ENCODE assay signal across 9 mouse cellular contexts in genomic region chr7:127117948-127118347, GRCm38 (mm10). TPM values are rescaled to one million over a fixed set of nuclear protein-coding genes. Genes with fewer than 3 reads are reported as not detected.
DNase-seq lines count a peak whose midpoint lies in the region; ATAC-seq and TF ChIP-seq lines count a peak whose summit lies in the region.
"Had no signal": no experiment of that assay in that cellular context is flagged by ENCODE, and none has a peak within 500 bp of the region (broad histone marks: within the 10 kb centered on the region; RNA-seq: fewer than 3 reads in every experiment).

No protein-coding gene starts in this region.

- H3K4me3 ChIP-seq in ES-E14 (ENCODE audit: insufficient read depth in 1 of 2, low read depth in 1 of 2, low read length in 2 of 2, poor library complexity in 1 of 2, severe bottlenecking in 1 of 2): no peak overlapping the region
- H3K4me3 ChIP-seq: neural tube, embryonic 12.5 days had no signal

- H3K27ac ChIP-seq in ES-E14 (ENCODE audit: insufficient read depth, low read depth, low read length, poor library complexity, severe bottlenecking): no peak overlapping the region
- H3K27ac ChIP-seq: neural tube, embryonic 12.5 days had no signal

- intact Hi-C loops in heart, postnatal 25 days (cut with DNase I): no loop called here

- in situ Hi-C loops in ES-E14 (cut with MboI; ENCODE audit: low sequenced_read_pairs in 2 of 2, unreplicated experiment in 2 of 2): no loop called here

- H3K4me1 ChIP-seq in ES-E14 (ENCODE audit: control insufficient read depth in 2 of 2, insufficient read depth in 2 of 2, low read length in 2 of 2, poor library complexity in 1 of 2): peaks cover 11 to 33% of the 10 kb centered on the region in 2 experiments

- WGBS in large intestine, adult 2 months: 8% methylated on average over 5 of the region's 5 CpGs

- no peaks in the 10 kb centered on the region for H3K9me3 ChIP-seq in ES-E14 (ENCODE audit: control insufficient read depth, insufficient read depth, low read depth, low read length)
- H3K9me3 ChIP-seq: neural tube, embryonic 12.5 days had no signal

- H3K36me3 ChIP-seq in ES-E14 (ENCODE audit: control insufficient read depth, insufficient read depth, low read length, poor library complexity, severe bottlenecking): no peaks in the 10 kb centered on the region
- H3K36me3 ChIP-seq: neural tube, embryonic 12.5 days had no signal

- peak overlapping the region; percentile 35; the same call in 1 of the 2 replicates for H3K9ac ChIP-seq in ES-E14 (ENCODE audit: insufficient read depth, low read depth, low read length, poor library complexity, severe bottlenecking)
- H3K9ac ChIP-seq: neural tube, embryonic 12.5 days had no signal

- DNase-seq in heart, adult 9 months (ENCODE audit: low spot score in 2 of 2): peak; percentile 23 to 29
- no peak for DNase-seq in heart, postnatal 25 days (ENCODE audit: low spot score)
- DNase-seq in ES-E14 (ENCODE audit: low read depth, low spot score): no peak
- peak; percentile 39 for DNase-seq in embryo, embryonic 9.5 days (ENCODE audit: extremely low spot score)
- peak; percentile 76 for DNase-seq in large intestine, adult 2 months (ENCODE audit: low read depth, low spot score)
- DNase-seq in spleen, postnatal 14 days (ENCODE audit: low spot score in 2 of 2): no peak
- DNase-seq in testis, postnatal 14 days (ENCODE audit: low spot score): no peak

- no peak for ATAC-seq in monocyte, adult 5-6 weeks (replicated peaks; ENCODE audit: insufficient number of reproducible peaks, low FRiP score, low TSS enrichment, poor library complexity, severe bottlenecking)

TF ChIP-seq in ES-E14, 5 proteins besides CTCF, POLR2A, EP300 and RAD21:
- TF ChIP-seq ZC3H11A (IDR thresholded peaks at IDR 0.05; ENCODE audit: borderline replicate concordance, low read depth, low read length) (no peak), CHD2 (IDR thresholded peaks at IDR 0.05; ENCODE audit: low read depth, low read length) (no peak), ZNF384 (IDR thresholded peaks at IDR 0.05; ENCODE audit: low read depth, low read length) (no peak), MAFK (IDR thresholded peaks at IDR 0.05; ENCODE audit: insufficient read depth, low read depth, low read length) (no peak)

RNA-seq across cellular contexts. Expression of gene Qprt, which starts 4.1 kb away (rescaled TPM):
- total RNA-seq in heart, postnatal 25 days (2021): not detected
- 5.6 and 7.1 TPM in 2 replicates for total RNA-seq in ES-E14 (2012; rRNA removed)
- polyA plus RNA-seq in large intestine, adult 2 months (2012; rRNA removed): 1.5 TPM in 2 replicates
- 5.1 to 16.1 TPM (median 9.1 TPM) in 3 replicates for total RNA-seq in monocyte, adult 5-6 weeks (2017)

RNA-seq across cellular contexts. Expression of gene Spn, which starts 19.7 kb away (rescaled TPM):
- total RNA-seq in heart, postnatal 25 days (2021): under 1 TPM; 0.36 to 0.56 TPM
- total RNA-seq in ES-E14 (2012; rRNA removed): 30.2 and 67.4 TPM in 2 replicates
- 3.7 and 5.7 TPM in 2 replicates for polyA plus RNA-seq in large intestine, adult 2 months (2012; rRNA removed)
- 1,218 to 1,278 TPM (median 1,233 TPM) in 3 replicates for total RNA-seq in monocyte, adult 5-6 weeks (2017)

RNA-seq across cellular contexts. Expression of gene AI467606, which starts 26.8 kb away (rescaled TPM):
- 1 to 10 TPM; 1.4 to 1.7 TPM for total RNA-seq in heart, postnatal 25 days (2021)
- 13.5 and 31.2 TPM in 2 replicates for total RNA-seq in ES-E14 (2012; rRNA removed)
- polyA plus RNA-seq in large intestine, adult 2 months (2012; rRNA removed): 12.4 and 16.5 TPM in 2 replicates
- 34.3 to 52.4 TPM (median 39.3 TPM) in 3 replicates for total RNA-seq in monocyte, adult 5-6 weeks (2017)

RNA-seq across cellular contexts. Expression of gene Zg16, which starts 30.8 kb away (rescaled TPM):
- not detected for total RNA-seq in heart, postnatal 25 days (2021)
- not detected in 2 replicates for total RNA-seq in ES-E14 (2012; rRNA removed)
- 7,033 and 9,267 TPM in 2 replicates for polyA plus RNA-seq in large intestine, adult 2 months (2012; rRNA removed)
- total RNA-seq in monocyte, adult 5-6 weeks (2017): not detected in 3 replicates
- polyA plus RNA-seq: neural tube, embryonic 12.5 days had no signal

Comparison
In these comparisons a context has a peak if more than half of its experiments do, and no peak if none do; other contexts are left out.
1. DNase-seq: peak in heart, adult 9 months (2 of 2), embryo, embryonic 9.5 days (single experiment) and large intestine, adult 2 months (single experiment); none in heart, postnatal 25 days (single experiment), ES-E14 (single experiment), spleen, postnatal 14 days (0 of 2) and testis, postnatal 14 days (single experiment).
2. RNA of gene Spn, which starts 19.7 kb away (total RNA-seq): 1,218 to 1,278 TPM in monocyte, adult 5-6 weeks; 30.2 to 67.4 TPM in ES-E14 and 0.36 to 0.56 TPM in heart, postnatal 25 days; every median in the first group is over 10 times any median in the second.